Mouse (Mus musculus) intestine, embryonic 14.5 days (tissue): ENCODE results near the gene Lrrc10. TPM values are rescaled to one million over a fixed set of nuclear protein-coding genes. Genes with fewer than 3 reads are reported as not detected.

Experiments used
- ATAC-seq: fragments of 200-750 bp; cut with Nextera tagmentation; replicated peaks from 2 replicates; pipeline ENCODE4 v1.8.0; 2017; ENCODE audit warnings: low read depth, moderate number of reproducible peaks, moderate TSS enrichment, moderate library complexity; ENCODE audit not compliant: low FRiP score, low TSS enrichment
- DNase-seq: peaks from one replicate; pipeline ENCODE4 v3.0.0-alpha.2; 2018; ENCODE audit warnings: low spot score
- H3K27ac ChIP-seq: fragments of 300-500 bp; sonication (generic); 2 replicates; pipeline ENCODE4 v1.5.1; 2014; ENCODE audit warnings: low read depth, mild to moderate bottlenecking, control low read depth
- H3K27me3 ChIP-seq: fragments of 300-500 bp; sonication (generic); replicated peaks from 2 replicates; pipeline ENCODE4 v1.6.1; 2014; ENCODE audit warnings: low read length, control low read depth; ENCODE audit not compliant: control insufficient read depth, insufficient read depth
- H3K36me3 ChIP-seq: fragments of 300-500 bp; sonication (generic); 2 replicates; pipeline ENCODE4 v1.6.1; 2014; ENCODE audit warnings: low read length, control low read depth; ENCODE audit not compliant: control insufficient read depth, insufficient read depth
- H3K4me1 ChIP-seq: fragments of 300-500 bp; sonication (generic); replicated peaks from 2 replicates; pipeline ENCODE4 v1.6.1; 2014; ENCODE audit warnings: low read length, control low read depth, mixed read lengths; ENCODE audit not compliant: control insufficient read depth, insufficient read depth
- H3K4me2 ChIP-seq: fragments of 300-500 bp; sonication (generic); 2 replicates; pipeline ENCODE4 v1.6.1; 2014; ENCODE audit warnings: low read length
- H3K4me3 ChIP-seq: fragments of 300-500 bp; sonication (generic); 2 replicates; pipeline ENCODE4 v1.5.1; 2014; ENCODE audit warnings: low read depth, low read length, control low read depth, mixed read lengths
- H3K9ac ChIP-seq: fragments of 300-500 bp; sonication (generic); 2 replicates; pipeline ENCODE4 v1.6.1; 2014; ENCODE audit warnings: mild to moderate bottlenecking, low read length
- H3K9me3 ChIP-seq: fragments of 300-500 bp; sonication (generic); 2 replicates; pipeline ENCODE4 v1.6.1; 2016; ENCODE audit warnings: low read length, control low read depth; ENCODE audit not compliant: control insufficient read depth
- WGBS: fragments of 180-500 bp; shearing (Covaris S2); extraction: QIAGEN DNeasy Blood & Tissue Kit; methylation state at CpG from one replicate; pipeline ENCODE4 v1.1.7; 2014; 5-methylcytosine and 5-hydroxymethylcytosine counted together
- polyA plus RNA-seq: library from polyadenylated mRNA; unstranded; fragments of >200 nt; fragmentation: Nextera tagmentation; extraction: Ambion mirVana; gene quantifications from 2 replicates; pipeline ENCODE4 v1.2.1, GENCODE M21; 2014

Gene Lrrc10
- polyA plus RNA-seq, 1 experiment from 2014 or later = not detected

DNA sequence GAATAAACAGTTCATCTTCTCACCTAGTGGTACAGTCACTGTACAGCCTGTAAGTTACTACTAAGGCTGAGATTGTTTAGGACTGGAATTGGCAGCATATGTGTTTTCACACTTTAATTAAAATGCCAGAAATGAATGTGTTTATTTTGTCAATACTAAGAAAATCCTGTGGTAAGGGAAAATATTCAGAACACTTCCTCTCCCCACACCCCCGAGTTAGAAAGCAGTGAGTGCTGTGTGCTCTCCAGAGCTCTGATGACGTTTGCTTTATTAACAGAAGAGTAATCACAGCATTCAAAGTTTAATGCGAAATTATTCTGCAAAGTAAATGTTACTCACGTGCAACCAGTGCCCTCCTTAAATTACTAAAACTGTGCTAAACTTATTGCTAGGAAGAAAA, 44.5 kb downstream of the Lrrc10 start:
- Histone ChIP-seq H3K9me3 (no peaks in the 10 kb centered on the region), H3K27ac (no peak overlapping the region), H3K36me3 (peaks cover 7% of the 10 kb centered on the region; the same call in 1 of the 2 replicates), H3K4me3 (no peak overlapping the region), H3K4me2 (no peak overlapping the region), H3K9ac (no peak overlapping the region), H3K4me1 (peaks cover 7% of the 10 kb centered on the region), H3K27me3 (no peaks in the 10 kb centered on the region)
- DNase-seq (no peak), ATAC-seq (no peak)
- 77% methylated on average over 4 of the region's 4 CpGs for WGBS

DNA sequence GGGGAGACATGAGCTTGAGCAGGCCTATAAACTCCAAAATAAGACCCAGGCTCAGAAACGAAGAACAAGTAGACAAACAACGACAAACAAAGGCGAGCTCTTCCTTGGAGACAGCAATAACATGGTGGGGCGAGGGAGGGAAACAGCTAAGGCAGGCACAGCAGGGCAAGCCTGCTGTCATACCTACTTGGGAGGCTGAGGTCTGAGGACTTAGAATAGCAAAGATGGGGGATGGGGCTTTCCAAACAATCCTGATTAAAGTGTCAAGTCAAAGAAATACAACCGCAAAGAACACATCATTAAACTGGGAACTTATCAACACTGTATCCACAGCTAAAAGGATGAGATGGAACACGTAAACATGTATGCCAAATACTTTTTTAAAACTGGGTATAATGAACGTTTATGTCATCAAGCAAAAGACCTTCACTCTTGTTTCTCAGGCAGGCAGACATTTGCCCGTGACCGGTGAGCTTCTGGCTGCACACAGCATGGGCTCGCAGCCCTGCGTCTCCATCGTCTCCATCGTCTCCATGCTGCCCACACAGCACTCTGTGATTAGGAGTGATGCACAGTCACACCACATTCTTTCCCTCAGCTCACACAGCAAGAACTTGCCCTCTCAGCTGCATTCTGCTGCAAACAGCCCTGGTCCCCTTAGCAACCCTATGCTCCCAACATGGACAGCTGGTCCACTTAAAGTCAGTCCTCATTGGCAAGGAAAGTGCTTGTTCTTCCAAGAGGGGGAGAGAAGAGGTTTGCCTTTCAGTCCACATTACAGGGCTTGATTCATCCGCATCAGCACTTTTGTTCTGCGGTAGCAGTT, 49.6 kb downstream of the Lrrc10 start:
- Histone ChIP-seq H3K4me3 (no peak overlapping the region), H3K9ac (no peak overlapping the region), H3K27ac (peak overlapping the region; percentile 57; the same call in 1 of the 2 replicates), H3K36me3 (peaks cover 3% of the 10 kb centered on the region; the same call in 1 of the 2 replicates), H3K4me1 (peaks cover 11% of the 10 kb centered on the region), H3K9me3 (no peaks in the 10 kb centered on the region), H3K27me3 (no peaks in the 10 kb centered on the region), H3K4me2 (no peak overlapping the region)
- WGBS = 39% methylated on average over 15 of the region's 15 CpGs
- no peak for DNase-seq
- no peak; the same call in 1 of the 2 replicates for ATAC-seq

DNA sequence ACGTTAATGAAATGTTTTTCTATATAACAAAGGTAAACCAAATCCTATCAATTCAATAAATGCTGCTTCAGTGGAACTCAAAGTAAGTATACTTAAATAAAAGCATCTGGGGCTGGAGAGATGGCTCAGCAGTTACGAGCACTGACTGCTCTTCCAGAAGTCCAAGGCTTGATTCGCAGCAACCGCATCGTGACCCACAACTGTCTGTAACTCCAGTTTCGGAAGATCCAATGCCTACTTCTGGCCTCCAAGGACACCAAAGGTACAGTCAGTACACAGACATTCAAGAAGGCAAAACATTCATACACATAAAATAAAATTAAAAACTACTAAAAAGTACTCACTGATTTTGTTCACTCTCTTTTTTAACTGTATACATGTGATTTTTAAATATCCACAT, 51.0 kb downstream of the Lrrc10 start:
- H3K27ac ChIP-seq = no peak overlapping the region
- ATAC-seq (no peak), DNase-seq (no peak)
- H3K9ac ChIP-seq = no peak overlapping the region
- 88% methylated on average over 6 of the region's 6 CpGs for WGBS
- peaks cover 3% of the 10 kb centered on the region; the same call in 1 of the 2 replicates for H3K36me3 ChIP-seq
- H3K27me3 ChIP-seq = no peaks in the 10 kb centered on the region
- no peak overlapping the region for H3K4me3 ChIP-seq
- no peak overlapping the region for H3K4me2 ChIP-seq
- peaks cover 11% of the 10 kb centered on the region for H3K4me1 ChIP-seq
- H3K9me3 ChIP-seq = no peaks in the 10 kb centered on the region

Other genes starting within 250 kb of the Lrrc10 start
- 5.9 and 6.8 TPM in 2 replicates for gene Myrfl, start 148.4 kb upstream of the Lrrc10 start, polyA plus RNA-seq
- gene Rab3ip, start 94.6 kb upstream of the Lrrc10 start, polyA plus RNA-seq = 30.7 and 32.5 TPM in 2 replicates
- not detected in 2 replicates for gene Gm10271, start 72.7 kb upstream of the Lrrc10 start, polyA plus RNA-seq
- gene Best3, start 59.0 kb upstream of the Lrrc10 start, polyA plus RNA-seq = 0.07 TPM in 1 of 2 replicates, not detected in the other
- 280 and 295 TPM in 2 replicates for gene Cct2, start 18.5 kb downstream of the Lrrc10 start, polyA plus RNA-seq
- gene Frs2, start 103.2 kb downstream of the Lrrc10 start, polyA plus RNA-seq = 28.0 and 28.9 TPM in 2 replicates
- 77.5 and 83.2 TPM in 2 replicates for gene Yeats4, start 179.2 kb downstream of the Lrrc10 start, polyA plus RNA-seq
- gene 9530003J23Rik, start 193.4 kb downstream of the Lrrc10 start, polyA plus RNA-seq = not detected in 2 replicates
- gene Lyz2, start 237.0 kb downstream of the Lrrc10 start, polyA plus RNA-seq = 60.9 and 69.7 TPM in 2 replicates
- gene Lyz1, start 247.5 kb downstream of the Lrrc10 start, polyA plus RNA-seq = 6.4 and 7.3 TPM in 2 replicates